Mouse (Mus musculus): ENCODE data around the gene Galnt10. TPM values are rescaled to one million over a fixed set of nuclear protein-coding genes. Genes with fewer than 3 reads are reported as not detected.

Gene Galnt10
- polyA plus RNA-seq, 1 experiment from 2014 or later, result 18.4 TPM

- no peaks in the 10 kb centered on the region for H3K36me3 ChIP-seq (ENCODE audit: insufficient read depth, low read length)
- H3K27me3 ChIP-seq (ENCODE audit: insufficient read depth, low read length), result no peaks in the 10 kb centered on the region
- no peak overlapping the region for H3K9ac ChIP-seq (ENCODE audit: low read depth, low read length)
- DNase-seq (ENCODE audit: low spot score), result no peak
- no peak overlapping the region for H3K4me2 ChIP-seq (ENCODE audit: low read length)
- ATAC-seq (replicated peaks; ENCODE audit: low FRiP score, low read depth), result no peak
- no peak overlapping the region for H3K4me3 ChIP-seq (replicated peaks; ENCODE audit: low read depth, low read length)
- peaks cover 26% of the 10 kb centered on the region for H3K4me1 ChIP-seq (replicated peaks; ENCODE audit: insufficient read depth, low read length)
- no peak overlapping the region for H3K27ac ChIP-seq
- WGBS, result 78% methylated on average over 6 of the region's 6 CpGs
- TF ChIP-seq CTCF (IDR thresholded peaks at IDR 0.05; ENCODE audit: low read depth), result no peak
- H3K9me3 ChIP-seq (replicated peaks; ENCODE audit: low read length), result no peaks in the 10 kb centered on the region
Measured at GRCm38 (mm10) chr11:57691939-57692338, 46.7 kb downstream of the Galnt10 start.

DNA sequence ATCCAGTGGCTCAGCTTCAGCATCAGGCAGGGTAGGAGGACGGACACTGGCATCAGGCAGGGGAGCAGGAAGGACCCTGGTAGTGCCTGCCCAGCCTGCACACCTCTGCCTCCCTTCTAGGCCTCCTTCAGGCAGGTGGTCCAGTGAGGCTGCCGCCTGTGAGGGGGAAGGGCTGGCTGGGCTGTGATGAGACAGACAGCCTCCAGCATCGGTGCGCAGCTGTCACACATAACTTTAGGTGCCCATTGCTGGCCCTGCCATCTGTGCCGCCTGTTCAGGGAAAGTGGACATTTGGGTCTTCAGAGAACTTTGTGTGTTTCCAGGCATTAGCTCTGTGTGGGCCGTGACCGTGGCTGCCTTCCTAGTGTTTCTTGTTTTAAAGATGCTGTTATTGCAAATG is 47.5 kb downstream of the Galnt10 start:
- WGBS, result 73% methylated on average over 7 of the region's 7 CpGs
- no peak for TF ChIP-seq CTCF (IDR thresholded peaks at IDR 0.05; ENCODE audit: low read depth)
- H3K27ac ChIP-seq, result no peak overlapping the region
- no peak overlapping the region for H3K4me2 ChIP-seq (ENCODE audit: low read length)
- no peaks in the 10 kb centered on the region for H3K27me3 ChIP-seq (ENCODE audit: insufficient read depth, low read length)
- no peaks in the 10 kb centered on the region for H3K9me3 ChIP-seq (replicated peaks; ENCODE audit: low read length)
- H3K4me3 ChIP-seq (replicated peaks; ENCODE audit: low read depth, low read length), result no peak overlapping the region
- no peak overlapping the region for H3K9ac ChIP-seq (ENCODE audit: low read depth, low read length)
- H3K4me1 ChIP-seq (replicated peaks; ENCODE audit: insufficient read depth, low read length), result peaks cover 27% of the 10 kb centered on the region
- DNase-seq (ENCODE audit: low spot score) (no peak), ATAC-seq (replicated peaks; ENCODE audit: low FRiP score, low read depth) (no peak)
- no peaks in the 10 kb centered on the region for H3K36me3 ChIP-seq (ENCODE audit: insufficient read depth, low read length)

DNA sequence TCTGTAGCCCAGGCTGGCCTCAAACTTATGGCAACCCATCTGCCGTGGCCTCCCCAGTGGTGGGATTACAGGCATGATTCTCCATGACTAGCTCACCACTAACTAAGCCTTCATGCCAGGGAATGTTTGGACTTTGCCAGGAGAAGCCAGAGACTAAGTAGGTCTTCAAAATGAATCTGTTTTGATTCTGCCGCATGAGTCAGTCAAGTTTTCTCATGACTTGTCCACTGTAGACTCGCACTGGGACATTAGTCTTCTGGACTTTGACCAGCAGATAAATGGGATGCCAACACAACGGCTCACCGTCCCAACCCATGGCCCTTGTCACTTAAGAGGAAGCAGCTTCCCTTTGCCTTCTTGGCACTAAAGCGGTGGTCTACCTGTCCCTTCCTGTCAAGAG is 49.2 kb downstream of the Galnt10 start:
- no peak for ATAC-seq (replicated peaks; ENCODE audit: low FRiP score, low read depth)

GRCm38 (mm10) chr11:57696207-57696676 is 51.0 kb downstream of the Galnt10 start:
- Histone ChIP-seq H3K4me3 (replicated peaks; ENCODE audit: low read depth, low read length) (no peak overlapping the region), H3K4me1 (replicated peaks; ENCODE audit: insufficient read depth, low read length) (0 out of 2 replicates have a peak, but pooled peaks cover 10% of the 10 kb centered on the region), H3K27ac (peak overlapping the region; percentile 38; the same call in 1 of the 2 replicates), H3K9ac (ENCODE audit: low read depth, low read length) (no peak overlapping the region), H3K36me3 (ENCODE audit: insufficient read depth, low read length) (no peaks in the 10 kb centered on the region), H3K9me3 (replicated peaks; ENCODE audit: low read length) (no peaks in the 10 kb centered on the region), H3K27me3 (ENCODE audit: insufficient read depth, low read length) (no peaks in the 10 kb centered on the region), H3K4me2 (ENCODE audit: low read length) (no peak overlapping the region)
- ATAC-seq (replicated peaks; ENCODE audit: low FRiP score, low read depth) (no peak), DNase-seq (ENCODE audit: low spot score) (no peak)
- no peak for TF ChIP-seq CTCF (IDR thresholded peaks at IDR 0.05; ENCODE audit: low read depth)
- WGBS, result 32% methylated on average over 17 of the region's 17 CpGs

More for the DNA sequence above, 49.2 kb downstream of the Galnt10 start:
- DNase-seq (ENCODE audit: low spot score), result no peak
- Histone ChIP-seq H3K4me1 (replicated peaks; ENCODE audit: insufficient read depth, low read length) (0 out of 2 replicates have a peak, but pooled peaks cover 12% of the 10 kb centered on the region), H3K27me3 (ENCODE audit: insufficient read depth, low read length) (no peaks in the 10 kb centered on the region), H3K4me2 (ENCODE audit: low read length) (no peak overlapping the region), H3K27ac (no peak overlapping the region), H3K9ac (ENCODE audit: low read depth, low read length) (no peak overlapping the region), H3K9me3 (replicated peaks; ENCODE audit: low read length) (no peaks in the 10 kb centered on the region), H3K4me3 (replicated peaks; ENCODE audit: low read depth, low read length) (no peak overlapping the region), H3K36me3 (ENCODE audit: insufficient read depth, low read length) (no peaks in the 10 kb centered on the region)
- TF ChIP-seq CTCF (IDR thresholded peaks at IDR 0.05; ENCODE audit: low read depth), result no peak
- WGBS, result 91% methylated on average over 6 of the region's 6 CpGs

DNA sequence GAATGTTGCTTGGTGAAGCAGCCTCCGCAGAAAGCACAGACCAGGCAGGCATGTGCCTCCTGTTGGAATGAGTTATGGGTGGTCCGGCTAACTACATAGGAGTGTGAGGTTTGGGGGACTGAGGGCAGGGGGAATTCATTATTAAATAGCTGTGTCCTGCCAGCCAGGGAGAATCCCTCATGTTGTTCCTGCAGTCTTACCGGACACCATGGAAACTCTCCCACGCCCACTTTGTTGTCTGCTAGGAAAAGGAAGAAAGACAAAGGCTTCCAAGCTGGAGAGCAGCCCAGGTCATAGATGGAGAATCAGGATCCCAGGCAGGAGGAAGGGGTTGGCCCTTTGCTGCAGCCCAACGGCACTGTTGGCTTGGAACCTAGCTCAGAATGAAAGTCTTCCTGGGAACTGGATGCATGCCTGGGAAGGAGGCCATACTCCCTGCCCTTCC is 51.6 kb downstream of the Galnt10 start:
- Histone ChIP-seq H3K27me3 (ENCODE audit: insufficient read depth, low read length) (no peaks in the 10 kb centered on the region), H3K36me3 (ENCODE audit: insufficient read depth, low read length) (no peaks in the 10 kb centered on the region), H3K4me1 (replicated peaks; ENCODE audit: insufficient read depth, low read length) (0 out of 2 replicates have a peak, but pooled peaks cover 14% of the 10 kb centered on the region), H3K9ac (ENCODE audit: low read depth, low read length) (no peak overlapping the region), H3K27ac (peak overlapping the region; percentile 38; the same call in 1 of the 2 replicates), H3K4me2 (ENCODE audit: low read length) (no peak overlapping the region), H3K4me3 (replicated peaks; ENCODE audit: low read depth, low read length) (no peak overlapping the region), H3K9me3 (replicated peaks; ENCODE audit: low read length) (no peaks in the 10 kb centered on the region)
- no peak for TF ChIP-seq CTCF (IDR thresholded peaks at IDR 0.05; ENCODE audit: low read depth)
- peak; percentile 78 for DNase-seq (ENCODE audit: low spot score)
- 26% methylated on average over 5 of the region's 5 CpGs for WGBS
- ATAC-seq (replicated peaks; ENCODE audit: low FRiP score, low read depth), result 0 out of 2 replicates have a peak, but pooled peaks have one; percentile 17

DNA sequence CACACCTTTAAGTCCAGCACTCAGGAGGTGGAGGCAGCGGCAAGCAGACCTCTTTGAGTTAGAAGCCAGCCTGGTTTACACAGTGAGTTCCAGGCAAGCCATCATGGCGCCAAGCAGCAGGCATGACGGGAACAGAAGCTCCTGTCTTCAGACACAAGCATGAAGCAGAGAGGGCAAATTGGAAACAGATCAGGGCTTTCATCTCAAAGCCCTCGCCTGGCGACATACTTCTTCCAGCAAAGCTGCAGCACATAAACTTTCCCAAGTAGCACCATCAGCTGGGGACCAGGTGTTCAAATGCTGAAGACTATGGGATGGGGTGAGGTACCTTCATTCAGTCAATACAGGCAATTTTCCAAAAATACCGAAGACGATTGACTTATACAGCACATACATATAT is 54.9 kb downstream of the Galnt10 start:
- Histone ChIP-seq H3K9me3 (replicated peaks; ENCODE audit: low read length) (no peaks in the 10 kb centered on the region), H3K4me3 (replicated peaks; ENCODE audit: low read depth, low read length) (no peak overlapping the region), H3K4me2 (ENCODE audit: low read length) (no peak overlapping the region), H3K4me1 (replicated peaks; ENCODE audit: insufficient read depth, low read length) (0 out of 2 replicates have a peak, but pooled peaks cover 14% of the 10 kb centered on the region), H3K27me3 (ENCODE audit: insufficient read depth, low read length) (no peaks in the 10 kb centered on the region), H3K27ac (no peak overlapping the region), H3K9ac (ENCODE audit: low read depth, low read length) (no peak overlapping the region), H3K36me3 (ENCODE audit: insufficient read depth, low read length) (no peaks in the 10 kb centered on the region; the same call in 1 of the 2 replicates)
- TF ChIP-seq CTCF (IDR thresholded peaks at IDR 0.05; ENCODE audit: low read depth), result no peak
- ATAC-seq (replicated peaks; ENCODE audit: low FRiP score, low read depth) (no peak), DNase-seq (ENCODE audit: low spot score) (no peak)
- 90% methylated on average over 7 of the region's 7 CpGs for WGBS
